ENCODE assay signal across 33 mouse cellular contexts in genomic region chr4:139182511-139182910, GRCm38 (mm10).
"Had no signal": no experiment of that assay in that cellular context is flagged by ENCODE, and none has a peak within 500 bp of the region (broad histone marks: within the 10 kb centered on the region; RNA-seq: fewer than 3 reads in every experiment).

No protein-coding gene starts in this region.

- H3K36me3 ChIP-seq: heart, embryonic 10.5 days; heart, embryonic 13.5 days; heart, embryonic 15.5 days; hindbrain, embryonic 10.5 days; hindbrain, embryonic 12.5 days; hindbrain, embryonic 13.5 days; hindbrain, embryonic 15.5 days; intestine, embryonic 15.5 days; kidney, embryonic 15.5 days had no signal

- H3K4me1 ChIP-seq: hindbrain, embryonic 10.5 days; hindbrain, embryonic 12.5 days; hindbrain, embryonic 13.5 days; hindbrain, embryonic 15.5 days; kidney, embryonic 15.5 days had no signal

- ATAC-seq: hindbrain, embryonic 16.5 days; hindbrain, postnatal 0 days; inflammation-experienced regulatory T-cells, adult 6 months; intestine, embryonic 15.5 days; intestine, embryonic 16.5 days; intestine, postnatal 0 days had no signal

- DNase-seq: heart, postnatal 14 days; heart, postnatal 36 days; heart, postnatal 4 days; kidney, adult 11 months; kidney, adult 18-20 months; kidney, adult 2 months; kidney, adult 8-10 months; kidney, adult 9 months; kidney, postnatal 10 days; kidney, postnatal 14 days; kidney, postnatal 25 days; kidney, postnatal 36 days; kidney, postnatal 4 days; layer of hippocampus, adult 9-11 months had no signal

- H3K9ac ChIP-seq: heart, embryonic 13.5 days; heart, embryonic 15.5 days; hindbrain, embryonic 12.5 days; hindbrain, embryonic 13.5 days; hindbrain, embryonic 14.5 days; hindbrain, embryonic 15.5 days; intestine, embryonic 15.5 days; kidney, embryonic 15.5 days had no signal

- H3K4me3 ChIP-seq: heart, embryonic 10.5 days; heart, embryonic 13.5 days; heart, embryonic 15.5 days; hindbrain, embryonic 10.5 days; hindbrain, embryonic 12.5 days; hindbrain, embryonic 13.5 days; hindbrain, embryonic 15.5 days; intestine, embryonic 15.5 days; kidney, embryonic 15.5 days; layer of hippocampus, adult 2 months; left cerebral cortex, adult 2 months had no signal

- H3K9me3 ChIP-seq: heart, embryonic 15.5 days; hindbrain, embryonic 15.5 days; intestine, embryonic 15.5 days; kidney, embryonic 15.5 days had no signal

- H3K4me2 ChIP-seq: heart, embryonic 11.5 days; heart, embryonic 13.5 days; heart, embryonic 15.5 days; hindbrain, embryonic 12.5 days; hindbrain, embryonic 13.5 days; hindbrain, embryonic 14.5 days; hindbrain, embryonic 15.5 days; intestine, embryonic 15.5 days; kidney, embryonic 15.5 days had no signal

- H3K27me3 ChIP-seq: heart, embryonic 13.5 days; heart, embryonic 15.5 days; hindbrain, embryonic 12.5 days; hindbrain, embryonic 13.5 days; hindbrain, embryonic 15.5 days; intestine, embryonic 15.5 days; kidney, embryonic 15.5 days had no signal

- H3K27ac ChIP-seq: heart, embryonic 10.5 days; heart, embryonic 13.5 days; heart, embryonic 15.5 days; hindbrain, embryonic 10.5 days; hindbrain, embryonic 12.5 days; hindbrain, embryonic 13.5 days; hindbrain, embryonic 14.5 days; hindbrain, embryonic 15.5 days; hindbrain, postnatal 0 days; intestine, embryonic 15.5 days; kidney, embryonic 15.5 days; kidney, postnatal 0 days; layer of hippocampus, adult 2 months; left cerebral cortex, adult 2 months had no signal
